Mouse (Mus musculus) brain, embryonic 18.5 days (tissue): Measurements from ENCODE around the gene Leng1.
"Not testable (repeated sequence)": the region's sequence is repeated elsewhere in the genome, so short reads cannot be mapped to it uniquely, and the experiment has no call there.

Experiments used
- DNase-seq: peaks from one replicate; pipeline ENCODE4 v3.0.0-alpha.2; 2012; ENCODE audit warnings: low read depth, low spot score

Gene Leng1

DNA sequence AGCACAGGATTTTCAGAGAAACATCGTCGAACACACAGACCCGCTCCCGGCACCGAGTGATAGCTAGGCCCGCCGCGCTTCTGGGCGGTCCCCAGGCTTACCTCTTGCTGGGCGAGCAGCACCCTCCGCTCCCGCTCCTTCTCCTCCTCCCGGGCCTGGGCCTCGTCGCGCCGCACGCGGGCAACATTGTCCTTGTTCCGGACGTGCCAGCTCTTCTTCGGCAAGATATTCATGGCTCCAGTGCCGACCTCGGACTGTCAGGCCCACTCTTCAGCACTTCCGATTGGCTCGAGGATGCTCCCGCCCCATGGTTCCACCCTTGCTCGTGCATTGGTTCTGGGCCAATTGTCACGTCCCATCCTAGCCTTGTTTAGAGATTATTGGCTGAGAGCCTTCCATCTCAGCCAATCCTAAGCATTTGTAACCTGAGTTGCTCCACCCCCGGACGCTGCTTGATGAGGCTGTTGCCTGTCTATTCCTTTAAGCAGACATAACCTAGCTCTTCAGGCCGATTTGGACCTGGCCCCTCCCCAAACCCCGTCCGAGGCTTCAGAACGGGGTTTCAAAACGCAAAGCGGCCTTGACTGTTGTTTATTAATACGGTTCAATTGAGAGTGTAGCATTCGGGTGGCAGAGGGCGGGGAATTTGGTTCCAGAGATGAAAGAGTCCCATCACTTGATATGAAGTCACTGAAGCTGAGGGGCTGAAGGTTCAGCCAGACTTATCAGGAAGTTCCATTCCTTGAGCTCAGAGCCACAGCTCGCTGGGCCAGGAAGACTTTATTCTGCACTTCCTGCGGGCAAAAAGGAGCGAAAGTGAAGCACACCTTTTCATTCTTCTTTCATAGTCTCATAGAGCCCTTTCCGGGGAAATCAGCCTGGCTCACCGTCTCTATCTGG, at the start of gene Leng1:
TSS of gene Leng1 (minus strand) at position 626 of the 900 bp plus-strand sequence.
- peak; percentile 98 for DNase-seq

DNA sequence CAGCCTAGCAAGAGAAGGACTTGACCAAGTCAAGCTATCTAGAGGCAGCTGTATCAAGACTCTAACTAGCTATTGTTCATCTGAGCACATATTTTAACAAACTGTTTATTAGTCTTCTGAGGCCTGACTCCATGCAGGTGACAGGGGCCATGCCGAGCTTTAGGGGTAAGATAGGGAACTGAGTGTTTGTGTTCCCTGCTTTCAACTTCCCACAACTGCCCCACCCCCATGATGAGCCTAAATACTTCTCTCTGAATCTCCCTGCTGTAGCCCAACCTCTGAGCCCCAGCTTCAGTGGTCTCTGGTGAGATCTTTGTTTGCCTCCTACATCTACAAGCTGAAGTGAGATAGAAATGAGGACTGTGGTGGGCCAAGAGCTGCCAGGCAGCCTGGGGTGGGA, 49.6 kb upstream of the Leng1 start:
- DNase-seq = no peak

DNA sequence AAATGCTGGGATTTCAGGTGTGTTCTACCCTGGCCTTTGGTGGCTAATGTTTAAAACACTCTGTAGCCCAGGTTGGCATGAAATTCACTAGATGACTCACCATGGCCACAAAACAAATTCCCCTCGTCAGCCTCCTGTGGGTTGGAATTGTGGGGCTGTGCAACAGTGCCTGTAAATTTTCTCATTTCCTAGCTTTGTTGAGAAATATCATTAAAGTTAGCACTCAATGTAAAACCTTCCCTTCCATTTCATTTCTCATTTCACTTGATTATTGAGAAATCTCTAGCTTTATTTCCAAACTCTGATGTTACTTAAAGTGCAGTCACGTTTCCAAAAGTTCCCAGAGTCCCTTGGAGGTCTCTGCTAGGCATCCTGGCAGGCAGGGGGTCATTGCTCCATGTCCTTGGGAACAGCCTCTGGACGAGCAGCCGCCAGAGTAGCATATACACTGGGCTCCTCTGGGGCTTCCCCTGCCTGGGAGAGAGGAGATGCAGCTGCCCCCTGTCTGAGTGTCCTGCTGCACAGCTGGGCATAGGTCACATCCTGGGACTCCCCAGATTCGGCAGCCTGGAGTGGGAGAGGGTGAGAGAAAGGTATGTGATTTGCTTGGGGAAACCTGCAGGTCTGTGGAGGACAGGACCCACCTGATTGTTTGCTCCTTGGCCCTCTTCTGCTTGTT, 46.8 kb upstream of the Leng1 start:
- DNase-seq = no peak

DNA sequence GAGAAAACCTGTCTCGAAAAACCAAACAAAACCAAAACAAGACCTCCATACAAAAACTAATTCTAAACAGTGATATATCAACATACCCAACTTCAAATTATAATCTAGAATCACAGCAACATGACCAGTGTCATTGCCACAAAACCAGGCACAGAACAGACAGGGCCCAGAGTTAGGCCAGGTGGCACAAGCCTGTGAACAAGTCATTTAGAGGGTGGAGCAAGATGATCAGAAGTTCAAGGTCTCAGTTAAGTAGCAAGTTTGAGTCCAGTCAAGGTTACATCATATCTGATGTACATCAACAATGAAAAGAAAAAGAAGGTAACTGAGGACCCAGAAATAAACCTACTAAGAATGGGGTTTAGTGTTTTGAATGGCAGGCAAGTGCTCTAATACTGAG, 43.4 kb upstream of the Leng1 start:
- no peak for DNase-seq

DNA sequence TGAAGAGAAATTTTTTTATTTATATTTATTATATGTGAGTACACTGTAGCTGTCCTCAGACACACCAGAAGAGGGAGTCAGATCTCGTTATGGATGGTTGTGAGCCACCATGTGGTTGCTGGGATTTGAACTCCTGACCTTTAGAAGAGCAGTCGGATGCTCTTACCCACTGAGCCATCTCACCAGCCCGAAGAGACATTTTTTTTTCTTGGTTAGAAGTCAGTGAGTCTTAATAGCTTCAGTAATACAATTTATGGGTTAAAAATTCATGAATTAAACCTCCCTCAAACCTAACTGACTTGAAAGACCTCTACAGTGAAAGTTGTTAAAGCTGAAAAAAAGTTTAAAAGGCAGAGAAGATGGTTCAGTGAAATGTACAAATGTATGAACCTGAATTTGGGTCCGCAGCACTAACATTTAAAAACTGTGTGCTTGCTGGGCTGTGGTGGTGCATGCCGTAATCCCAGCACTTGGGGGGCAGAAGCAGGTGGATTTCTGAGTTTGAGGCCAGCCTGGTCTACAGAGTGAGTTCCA, 42.9 kb upstream of the Leng1 start:
- DNase-seq = not testable (repeated sequence)

DNA sequence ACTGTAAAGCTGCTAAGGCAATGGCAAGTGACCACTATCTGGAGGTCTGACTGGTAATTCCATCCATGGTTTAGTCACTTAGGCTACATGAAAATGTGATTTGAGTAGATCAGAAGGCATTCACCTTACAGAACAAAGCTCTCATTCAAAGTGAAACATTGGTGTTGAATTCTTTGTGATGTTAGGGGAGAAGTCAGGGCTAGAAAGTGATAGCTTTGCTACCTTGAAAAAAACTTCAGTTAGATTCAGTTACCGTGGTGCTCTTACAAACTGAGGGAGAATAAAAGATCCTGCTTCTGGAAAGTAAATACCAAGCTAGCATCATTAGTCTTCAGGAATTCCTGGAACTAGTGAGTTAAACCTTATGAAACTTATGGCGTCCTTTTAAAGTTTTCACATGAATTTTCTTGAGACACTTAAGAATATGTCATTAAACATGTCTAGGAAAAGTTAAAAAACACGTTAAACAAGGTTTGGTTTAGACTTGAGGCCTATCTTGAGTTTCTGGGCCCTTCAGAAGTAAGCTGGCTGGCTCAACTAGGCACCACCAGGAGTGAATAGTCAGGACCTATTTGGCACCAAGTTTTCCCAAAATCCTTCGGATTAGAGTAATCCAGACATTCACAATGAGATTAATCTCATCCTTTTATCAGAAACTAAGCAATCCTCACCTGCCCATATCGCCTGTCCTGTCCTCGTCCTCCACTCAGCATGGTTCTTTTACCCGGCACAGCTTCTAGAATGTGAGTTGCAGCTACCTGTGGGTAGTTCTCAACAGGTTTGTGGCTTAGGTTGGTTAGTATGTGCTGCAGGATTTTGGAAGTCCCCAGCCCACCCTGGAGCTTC, 42.2 kb upstream of the Leng1 start:
- no peak for DNase-seq

DNA sequence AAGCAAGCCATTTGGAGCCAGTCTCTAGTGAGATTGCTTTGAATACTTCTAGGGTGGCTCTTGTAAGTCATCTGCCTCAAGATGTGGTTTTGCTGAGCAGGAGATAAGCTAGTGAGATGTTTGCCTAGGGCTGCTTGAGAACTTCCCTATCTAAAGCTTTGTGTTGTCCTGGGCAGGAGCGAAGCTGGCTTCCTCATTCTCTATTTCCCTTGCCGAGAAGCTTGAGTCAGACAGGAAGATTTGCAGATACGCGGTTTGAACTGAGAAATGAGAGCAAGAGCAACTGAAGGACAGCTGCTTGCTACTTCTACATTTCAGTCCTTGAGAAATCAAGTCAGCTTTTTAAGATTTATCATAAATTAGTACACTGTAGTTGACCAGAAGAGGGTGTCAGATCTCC, 41.4 kb upstream of the Leng1 start:
- no peak for DNase-seq

DNA sequence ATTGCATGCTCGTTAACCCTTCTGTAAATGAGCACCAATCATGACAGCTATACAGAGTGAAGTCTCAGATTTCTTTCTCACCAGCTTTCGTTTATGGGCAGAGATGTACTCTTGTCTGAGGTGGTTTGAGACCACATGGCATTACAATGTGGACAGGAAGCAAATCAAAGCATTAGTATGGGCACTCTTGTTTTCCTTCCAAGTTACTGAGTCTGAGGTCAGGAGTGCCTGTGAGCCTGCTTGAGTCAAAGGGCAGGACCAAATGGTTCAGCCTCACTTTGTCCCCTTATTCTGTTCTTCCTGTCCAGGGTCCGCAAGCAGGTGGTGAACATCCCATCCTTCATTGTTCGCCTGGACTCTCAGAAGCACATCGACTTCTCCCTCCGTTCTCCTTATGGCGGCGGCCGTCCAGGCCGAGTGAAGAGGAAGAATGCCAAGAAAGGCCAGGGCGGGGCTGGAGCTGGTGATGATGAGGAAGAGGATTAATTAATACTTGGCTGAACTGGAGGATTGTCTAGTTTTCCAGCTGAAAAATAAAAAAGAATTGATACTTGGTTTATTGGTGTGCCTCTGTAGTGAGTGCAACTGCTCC, 40.8 kb upstream of the Leng1 start:
- DNase-seq = no peak

DNA sequence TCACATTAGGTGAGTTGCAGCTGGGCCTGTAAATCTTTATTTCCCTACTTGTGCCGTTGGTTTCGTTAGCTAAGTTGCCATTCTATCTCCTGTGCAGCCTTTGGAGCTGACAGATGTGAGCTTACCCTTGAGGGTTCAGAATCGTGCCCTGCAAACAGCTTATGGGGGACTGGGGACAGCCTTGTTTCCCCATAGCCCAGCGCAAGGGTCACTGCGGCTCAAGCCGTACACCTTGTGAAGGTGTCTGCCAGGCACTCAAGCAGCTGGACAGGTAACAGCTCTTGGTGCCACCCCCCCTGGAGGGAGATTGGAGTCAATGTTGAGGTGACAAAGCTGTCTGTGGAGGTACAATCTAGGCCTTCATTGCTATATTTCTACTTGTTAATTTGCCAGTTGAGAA, 40.3 kb upstream of the Leng1 start:
- no peak for DNase-seq

DNA sequence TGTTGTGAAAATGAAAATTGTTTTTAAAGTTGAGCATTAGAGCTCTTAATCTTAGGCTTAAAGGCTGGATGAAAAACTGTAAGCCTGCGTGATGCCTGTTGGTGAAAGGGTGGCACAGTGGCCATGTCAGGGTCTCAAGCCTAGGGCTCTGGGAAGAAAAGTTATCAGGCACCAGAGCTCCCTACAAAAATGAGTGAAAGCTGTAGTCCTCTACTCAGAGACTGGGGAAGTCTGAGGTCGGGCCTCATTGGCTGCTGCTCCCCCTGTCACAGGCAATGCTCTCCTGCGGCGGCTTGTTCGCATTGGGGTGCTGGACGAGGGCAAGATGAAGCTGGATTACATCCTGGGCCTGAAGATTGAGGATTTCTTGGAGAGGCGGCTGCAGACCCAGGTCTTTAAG, 39.8 kb upstream of the Leng1 start:
- DNase-seq = not testable (repeated sequence)

DNA sequence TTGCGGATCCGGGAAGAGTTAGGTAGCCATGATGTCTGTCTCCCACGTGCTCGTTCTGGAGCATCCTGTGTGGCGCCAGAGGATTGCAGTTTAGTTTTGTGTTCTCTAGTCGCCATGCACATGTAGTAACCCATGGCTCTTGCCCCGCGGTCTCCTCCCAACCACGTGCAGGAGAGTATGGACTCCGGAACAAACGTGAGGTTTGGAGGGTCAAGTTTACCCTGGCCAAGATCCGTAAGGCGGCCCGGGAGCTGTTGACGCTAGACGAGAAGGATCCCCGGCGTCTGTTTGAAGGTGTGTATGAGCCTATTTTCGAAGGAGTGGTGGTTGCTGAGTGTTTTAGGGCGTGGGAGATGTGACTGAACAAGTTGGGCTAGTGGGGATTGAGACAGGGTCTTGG, 38.8 kb upstream of the Leng1 start:
- no peak for DNase-seq

DNA sequence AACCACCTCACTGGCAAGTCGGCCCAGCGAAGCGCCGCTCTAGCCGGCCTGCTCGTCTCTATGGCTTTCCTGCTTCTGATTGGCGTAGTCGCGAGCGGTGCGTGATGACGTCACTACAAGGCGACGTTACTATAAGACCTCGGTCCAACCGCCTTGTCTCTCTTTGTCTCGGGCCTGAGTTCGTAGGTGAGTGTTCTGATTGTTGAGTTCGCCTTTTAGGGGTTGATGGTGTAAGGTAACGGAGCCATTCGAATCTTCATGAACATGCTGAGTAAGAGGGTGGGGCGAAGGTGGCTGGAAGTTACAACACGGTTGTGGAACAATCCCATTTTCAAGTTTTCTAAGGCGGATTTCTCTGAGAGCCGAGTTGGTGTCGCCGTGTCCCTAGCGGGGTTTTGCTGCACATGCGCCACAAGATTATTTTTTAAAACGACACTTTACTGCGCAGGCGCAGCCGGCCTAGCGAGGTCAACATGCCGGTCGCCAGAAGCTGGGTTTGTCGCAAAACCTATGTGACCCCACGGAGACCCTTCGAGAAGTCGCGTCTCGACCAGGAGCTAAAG, 38.3 kb upstream of the Leng1 start, which contains the start of gene Rps9:
TSS of gene Rps9 (plus strand) at position 115 of the 563 bp plus-strand sequence.
- peak; percentile 95 for DNase-seq

DNA sequence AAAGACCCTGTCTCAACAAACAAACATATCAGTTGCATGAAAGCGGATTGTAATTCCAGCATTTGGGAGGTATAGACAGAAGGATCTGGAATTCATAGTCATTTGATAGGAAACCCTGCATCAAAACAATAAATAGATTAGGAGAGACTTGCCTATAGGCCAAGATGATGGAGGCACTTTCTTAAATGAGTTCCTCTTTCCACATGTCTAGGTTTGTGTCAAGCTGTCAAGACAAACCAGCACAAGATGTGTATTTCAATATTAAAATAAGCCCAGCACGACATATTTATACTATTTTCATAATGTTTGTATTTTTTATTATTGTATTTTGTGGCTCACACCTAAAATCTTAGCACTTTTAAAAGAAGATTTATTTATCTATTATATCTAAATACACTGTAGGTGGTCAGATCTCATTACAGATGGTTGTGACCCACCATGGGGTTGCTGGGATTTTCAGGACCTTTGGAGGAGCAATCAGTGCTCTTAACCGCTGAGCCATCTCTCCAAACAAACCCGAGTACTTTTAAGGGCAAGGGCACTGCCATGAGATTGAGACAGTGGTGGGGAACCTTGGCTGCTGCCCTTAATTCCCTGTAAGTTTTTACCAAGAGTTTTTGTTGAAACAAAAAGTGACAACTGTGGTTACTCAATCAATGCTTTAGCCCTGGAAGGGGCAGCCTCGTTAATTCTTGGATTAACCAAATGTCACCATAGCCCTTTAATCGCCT, 37.7 kb upstream of the Leng1 start:
- no peak for DNase-seq

DNA sequence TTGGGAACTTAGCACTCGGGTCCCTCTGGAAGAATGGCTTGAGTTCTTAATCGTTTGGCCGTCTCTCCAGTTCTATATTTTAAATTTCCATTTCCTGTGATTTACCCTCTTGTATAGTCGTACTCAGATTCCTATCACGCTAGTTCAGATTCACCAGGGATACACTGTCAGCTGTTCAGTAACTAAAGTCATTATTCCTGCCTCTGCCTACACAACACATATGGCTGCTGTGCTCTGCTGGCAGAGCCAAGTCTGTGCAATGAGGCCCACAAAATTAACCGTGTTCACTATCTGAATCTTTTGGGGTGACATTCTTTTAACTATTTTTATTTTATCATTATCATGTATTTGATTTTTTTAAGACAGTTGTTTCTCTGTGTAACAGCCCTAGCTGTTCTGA, 32.8 kb upstream of the Leng1 start:
- DNase-seq = no peak

DNA sequence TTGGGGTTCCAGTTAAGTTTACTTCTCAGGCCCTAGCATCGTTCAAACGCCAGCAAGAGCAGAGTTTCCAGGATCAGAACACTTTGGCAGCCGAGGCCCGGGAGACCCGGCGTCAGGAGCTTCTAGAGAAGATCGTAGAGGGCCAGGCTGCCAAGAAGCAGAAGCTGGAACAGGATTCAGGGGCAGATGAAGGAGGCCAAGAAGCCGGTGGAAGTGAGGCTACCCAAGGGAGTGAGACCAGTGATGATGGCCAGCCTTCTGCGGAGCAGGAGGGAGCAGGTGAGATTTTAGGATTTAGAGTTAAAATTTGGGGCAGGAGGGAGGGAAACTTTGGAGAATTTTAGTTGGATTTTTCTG, 29.3 kb upstream of the Leng1 start:
- not testable (repeated sequence) for DNase-seq

DNA sequence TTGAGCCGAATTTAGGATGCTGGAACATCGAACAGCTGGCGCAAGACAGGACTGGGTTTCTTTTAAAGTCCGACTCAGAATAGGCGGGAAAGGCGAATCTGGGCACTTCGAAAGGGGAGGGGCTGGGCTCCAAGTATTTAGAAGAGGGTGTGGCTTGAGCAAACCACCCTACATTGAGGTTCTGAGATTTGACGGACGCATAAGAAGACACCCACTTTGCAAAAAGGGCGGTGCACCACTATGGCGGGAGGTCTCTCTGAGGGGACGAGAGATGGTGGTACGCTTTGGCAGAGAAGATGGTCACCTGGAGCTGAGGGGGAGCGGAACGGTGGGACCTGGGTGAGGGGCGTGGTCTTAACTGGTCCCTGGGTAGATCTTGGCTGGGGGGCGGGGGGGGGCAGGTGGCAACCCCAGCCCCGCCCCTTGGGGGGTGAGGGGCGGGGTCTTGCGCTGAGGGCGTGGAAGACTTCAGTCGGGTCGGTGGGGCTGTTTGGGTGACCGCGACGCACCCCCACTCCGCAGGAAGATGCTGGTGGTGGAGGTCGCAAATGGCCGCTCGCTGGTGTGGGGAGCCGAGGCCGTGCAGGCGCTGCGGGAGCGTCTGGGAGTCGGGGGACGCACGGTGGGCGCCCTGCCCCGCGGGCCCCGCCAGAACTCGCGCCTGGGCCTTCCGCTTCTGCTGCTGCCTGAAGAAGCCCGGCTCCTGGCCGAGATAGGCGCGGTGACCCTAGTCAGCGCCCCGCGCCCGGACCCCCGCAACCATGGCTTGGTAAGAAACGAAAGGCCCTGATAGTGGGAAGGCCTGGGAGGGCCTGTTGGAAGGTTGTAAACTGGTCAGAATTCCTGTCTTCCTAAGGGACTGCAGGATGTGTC, 28.7 kb upstream of the Leng1 start:
- peak; percentile 76 for DNase-seq

DNA sequence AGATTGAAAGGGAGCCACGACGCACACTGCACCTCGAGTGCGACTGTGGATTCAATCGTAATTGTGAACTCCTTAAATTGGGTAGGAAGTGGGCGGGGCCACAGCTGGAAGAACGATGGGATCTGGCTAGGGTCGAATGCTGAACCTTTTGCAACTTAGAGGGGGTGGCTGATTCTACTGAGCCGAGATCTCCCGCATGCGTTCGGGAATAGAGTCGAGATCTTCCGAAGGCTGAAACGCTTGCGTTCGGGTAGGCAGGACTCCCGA, 28.1 kb upstream of the Leng1 start:
- DNase-seq = no peak

DNA sequence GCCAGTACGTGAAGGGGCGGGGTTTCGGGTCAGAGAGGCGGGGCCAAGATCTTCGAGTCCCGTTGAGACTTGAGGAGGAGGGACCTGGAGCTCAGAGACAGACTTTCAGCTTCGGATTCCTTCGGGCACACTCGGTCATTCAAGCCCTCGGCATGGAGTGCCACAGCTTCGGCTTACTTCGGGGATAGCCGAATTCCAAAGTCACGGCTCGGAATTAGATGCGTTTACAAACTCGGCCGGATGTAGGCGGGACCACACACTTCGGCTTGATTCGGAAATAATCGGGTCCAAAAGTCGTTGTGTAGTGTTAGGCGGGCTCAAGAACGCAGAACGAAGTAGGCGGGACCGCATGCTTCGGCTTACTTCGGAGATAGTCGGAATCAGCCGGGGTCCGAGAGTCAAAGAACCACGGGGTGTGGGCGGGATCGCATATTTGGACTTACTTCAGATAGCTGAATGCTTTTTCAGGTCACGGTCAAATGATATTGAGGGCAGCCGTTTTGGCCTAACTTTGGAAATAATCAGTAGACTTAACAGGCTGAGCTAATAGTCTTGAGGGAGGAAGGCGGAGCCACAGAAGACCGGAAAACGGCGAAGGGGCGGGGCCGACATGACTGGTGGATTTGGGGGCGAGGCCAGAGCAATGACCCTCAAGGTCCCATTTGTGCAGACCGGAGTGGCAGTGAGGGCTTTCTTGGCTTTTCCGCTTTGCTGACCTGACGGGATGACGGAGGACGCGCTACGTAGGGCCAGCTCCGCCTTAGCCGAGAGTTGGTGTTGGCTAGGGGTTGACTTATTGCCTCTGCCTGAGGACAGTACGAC, 27.6 kb upstream of the Leng1 start, which contains the start of gene Mboat7:
TSS of gene Mboat7 (minus strand) at position 537 of the 822 bp plus-strand sequence.
- peak; percentile 99 for DNase-seq
